Mouse (Mus musculus) thymus, adult 2 months (tissue): ENCODE measurements around the gene Sestd1.

Experiments
- CTCF ChIP-seq: fragments of 200-500 bp; IDR thresholded peaks from 2 replicates; pipeline ENCODE4 v1.5.1; 2012; ENCODE audit warnings: mild to moderate bottlenecking, control low read depth, low read length, moderate library complexity, borderline replicate concordance; ENCODE audit not compliant: control insufficient read depth, poor library complexity, insufficient read depth; ENCODE audit errors: extremely low read depth
- POLR2A ChIP-seq: fragments of 200-500 bp; IDR thresholded peaks from 2 replicates; pipeline ENCODE4 v1.6.1; 2012; ENCODE audit warnings: mild to moderate bottlenecking, low read length, control low read depth, moderate library complexity; ENCODE audit not compliant: control insufficient read depth, poor library complexity, insufficient read depth; ENCODE audit errors: extremely low read depth

DNA sequence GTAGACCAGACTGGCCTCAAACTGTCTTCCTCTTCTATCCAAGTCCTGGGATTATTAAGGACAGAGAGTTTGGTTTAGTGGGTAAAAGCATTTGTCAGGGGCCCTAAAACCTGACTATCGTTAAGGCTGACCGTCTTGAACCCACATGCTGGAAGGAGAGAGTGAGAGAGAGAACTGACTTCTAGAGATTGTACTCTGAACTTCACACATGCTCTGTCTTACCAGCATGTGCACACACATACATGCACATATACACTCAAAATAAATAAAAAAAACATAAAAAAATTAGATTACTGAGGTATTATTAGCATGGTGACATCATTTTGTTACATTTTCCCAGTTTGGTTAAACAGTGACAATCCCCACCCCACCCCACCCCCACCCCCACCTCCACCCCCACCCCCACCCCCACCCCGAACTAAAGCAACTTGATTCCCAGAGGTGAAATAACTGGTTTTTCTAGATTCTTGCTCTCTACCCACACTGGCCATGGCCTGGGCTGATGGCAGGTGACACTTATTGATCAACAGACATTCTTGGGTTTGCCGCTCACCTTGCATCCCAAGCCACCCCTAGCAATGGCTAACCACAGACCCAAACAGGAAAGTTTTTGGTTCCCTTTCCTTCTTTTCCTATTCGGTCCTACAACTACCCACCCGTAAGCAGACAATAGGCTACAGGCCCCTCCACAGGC is 22.4 kb upstream of the Sestd1 start:
- TF ChIP-seq CTCF (no peak), POLR2A (no peak)
